Mouse (Mus musculus) heart, adult 2 months (tissue): Measurements from ENCODE around the gene Ppm1h. TPM values are rescaled to one million over a fixed set of nuclear protein-coding genes. Genes with fewer than 3 reads are reported as not detected.
A peak's percentile ranks its signal among the peaks of the same experiment; 100 is the strongest.

Source experiments
- DNase-seq, 2 experiments: peaks; one replicate each; pipeline ENCODE4 v3.0.0; 2021
- H3K27ac ChIP-seq: fragments of 200-600 bp; 2 replicates; pipeline ENCODE4 v1.8.1; 2022
- H3K27me3 ChIP-seq: fragments of 200-500 bp; 2 replicates; pipeline ENCODE4 v1.6.1; 2012; ENCODE audit warnings: mild to moderate bottlenecking, low read length, inconsistent platforms, mixed read lengths; ENCODE audit not compliant: control insufficient read depth, insufficient read depth
- H3K36me3 ChIP-seq: fragments of 200-500 bp; 2 replicates; pipeline ENCODE4 v1.6.1; 2012; ENCODE audit warnings: low read length, inconsistent platforms; ENCODE audit not compliant: control insufficient read depth, insufficient read depth
- H3K4me1 ChIP-seq: fragments of 200-500 bp; 2 replicates; pipeline ENCODE4 v1.6.1; 2011; ENCODE audit warnings: low read length; ENCODE audit not compliant: control insufficient read depth, insufficient read depth
- H3K4me3 ChIP-seq: fragments of 200-600 bp; 2 replicates; pipeline ENCODE4 v1.8.1; 2022
- H3K79me2 ChIP-seq: fragments of 200-500 bp; replicated peaks from 2 replicates; pipeline ENCODE4 v1.6.1; 2012; ENCODE audit warnings: mild to moderate bottlenecking, inconsistent platforms, low read length, moderate library complexity, mixed read lengths; ENCODE audit not compliant: control insufficient read depth, insufficient read depth
- H3K9ac ChIP-seq: fragments of 200-500 bp; 2 replicates; pipeline ENCODE4 v1.6.1; 2012; ENCODE audit warnings: low read depth, mild to moderate bottlenecking, control low read depth, inconsistent platforms, low read length, mixed read lengths
- CTCF ChIP-seq: fragments of 200-600 bp; IDR thresholded peaks from 2 replicates; pipeline ENCODE4 v1.8.1; 2022; ENCODE audit warnings: antibody characterized with exemption, mild to moderate bottlenecking, moderate library complexity
- EP300 ChIP-seq: fragments of 200-500 bp; IDR thresholded peaks from 2 replicates; pipeline ENCODE4 v1.6.1; 2011; ENCODE audit warnings: low read depth, low read length, control low read depth; ENCODE audit not compliant: insufficient read depth
- POLR2A ChIP-seq: fragments of 200-500 bp; IDR thresholded peaks from 2 replicates; pipeline ENCODE4 v1.6.1; 2011; ENCODE audit warnings: mild to moderate bottlenecking, low read depth, low read length, control low read depth; ENCODE audit not compliant: insufficient read depth
- WGBS: fragments of 180-500 bp; shearing (Covaris S2); methylation state at CpG from one replicate; pipeline ENCODE4 v1.1.7; 2018; 5-methylcytosine and 5-hydroxymethylcytosine counted together
- intact Hi-C: fragments of 180-260 bp; cut with DNase I; formaldehyde crosslinking; loops from one replicate; pipeline ENCODE4 v1.15.1; 2025
- long read RNA-seq: library from polyadenylated mRNA; stranded (forward); transcript quantifications from one replicate; pipeline ENCODE4 v2.0.0, GENCODE M21; 2021
- polyA plus RNA-seq: library from polyadenylated mRNA; depleted of rRNA; stranded (reverse); fragments of >200 nt; gene quantifications from 2 replicates; pipeline ENCODE4 v1.2.3, GENCODE M21; 2012; rRNA removed
- total RNA-seq, 2 experiments: library from RNA; stranded (reverse); gene quantifications; 2 replicates each; pipeline ENCODE4 v1.2.3; 2021

Ppm1h gene
- 1 to 10 TPM; 6.4 to 7.8 TPM for total RNA-seq
- 4.5 and 7.3 TPM in 2 replicates for polyA plus RNA-seq
- long read RNA-seq, full-length matches to known transcripts, result 4 of 4 reads
- long read RNA-seq, partial matches to known transcripts, result 0 of 4 reads
- long read RNA-seq, other reads (novel, unspliced or antisense), result 0 of 4 reads

DNA sequence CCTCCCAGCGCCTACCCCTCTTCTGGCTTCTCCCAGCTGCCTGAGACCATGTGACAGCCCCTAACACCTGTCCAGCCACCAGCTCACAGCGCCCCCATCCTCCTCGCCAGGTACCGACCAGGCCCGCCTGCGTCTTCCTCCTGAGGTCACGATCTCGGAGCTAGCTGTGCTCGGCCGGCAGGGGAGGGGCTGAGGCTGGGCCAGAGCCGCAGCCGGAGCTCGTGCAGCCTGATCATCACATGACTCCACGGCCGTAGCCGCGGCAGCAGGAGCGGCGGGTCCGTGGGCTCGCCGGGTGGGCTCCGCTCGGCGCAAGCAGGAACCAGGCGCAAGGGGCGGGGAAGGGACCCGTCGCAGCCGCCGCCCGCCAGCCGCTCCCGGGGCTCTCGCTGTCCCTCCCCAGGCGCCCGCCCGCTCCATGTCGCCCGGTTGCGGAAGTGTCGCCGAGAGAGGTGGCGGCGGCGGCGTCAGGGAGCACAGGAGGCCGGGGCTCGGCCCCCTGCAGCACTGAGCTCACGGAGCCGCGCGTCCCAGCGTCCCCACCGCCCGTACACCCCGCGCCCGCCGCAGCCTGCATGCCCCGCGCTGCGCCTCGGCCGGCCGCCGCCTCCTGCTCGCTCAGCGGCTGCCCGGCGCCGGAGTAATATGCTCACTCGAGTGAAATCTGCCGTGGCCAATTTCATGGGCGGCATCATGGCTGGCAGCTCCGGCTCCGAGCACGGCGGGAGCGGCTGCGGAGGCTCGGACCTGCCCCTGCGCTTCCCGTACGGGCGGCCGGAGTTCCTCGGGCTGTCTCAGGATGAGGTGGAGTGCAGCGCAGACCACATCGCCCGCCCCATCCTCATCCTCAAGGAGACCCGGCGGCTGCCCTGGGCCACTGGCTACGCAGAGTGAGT lies at the start of gene Ppm1h:
Ppm1h (plus strand) TSS at position 222 of the 896 bp plus-strand sequence.
- WGBS, result under 1% methylated on average over 93 of the region's 94 CpGs
- Histone ChIP-seq H3K4me1 (no peaks in the 10 kb centered on the region), H3K79me2 (no peaks in the 10 kb centered on the region), H3K27ac (peak within 1 kb of the TSS; percentile 90), H3K9ac (peak within 1 kb of the TSS; percentile 96), H3K36me3 (no peaks in the 10 kb centered on the region), H3K4me3 (peak within 1 kb of the TSS; percentile 90), H3K27me3 (no peaks in the 10 kb centered on the region)
- DNase-seq, result peak; percentile 79 to 88
- TF ChIP-seq CTCF (peak; percentile 67), POLR2A (peak; percentile 54), EP300 (0 out of 2 replicates have a peak, but pooled peaks have one; percentile 15)
- intact Hi-C loops, result loop anchor here (2.0 to 10.0 kb wide), 4 partner anchors 86 to 329 kb away; no protein-coding TSS in a partner anchor

DNA sequence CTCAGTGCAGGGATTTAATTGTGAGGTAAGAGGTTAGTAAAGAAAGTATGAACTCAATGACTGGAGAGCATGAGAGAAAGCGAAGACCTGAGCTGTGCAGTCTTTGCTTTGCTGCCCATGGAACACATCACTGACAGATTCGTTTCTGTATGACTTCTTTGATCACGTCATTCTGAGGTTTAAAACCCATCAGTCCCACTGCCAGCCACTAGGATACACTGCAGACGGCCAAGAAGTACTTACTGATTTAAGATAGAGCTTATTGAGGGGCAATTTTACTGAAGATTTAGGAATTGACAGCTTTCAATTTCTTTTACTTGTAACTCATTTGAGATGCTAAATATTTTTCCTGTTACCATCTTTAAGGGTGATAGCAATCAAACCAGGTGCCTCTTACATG lies 49.6 kb upstream of the Ppm1h start:
- 51% methylated on average over 4 of the region's 4 CpGs for WGBS
- Histone ChIP-seq H3K27ac (no peak overlapping the region), H3K4me1 (no peaks in the 10 kb centered on the region), H3K4me3 (no peak overlapping the region), H3K27me3 (no peaks in the 10 kb centered on the region), H3K9ac (no peak overlapping the region), H3K36me3 (no peaks in the 10 kb centered on the region), H3K79me2 (no peaks in the 10 kb centered on the region)
- DNase-seq, result no peak
- intact Hi-C loops, result no loop called here
- TF ChIP-seq CTCF, result peak; percentile 21
- TF ChIP-seq EP300, result no peak

DNA sequence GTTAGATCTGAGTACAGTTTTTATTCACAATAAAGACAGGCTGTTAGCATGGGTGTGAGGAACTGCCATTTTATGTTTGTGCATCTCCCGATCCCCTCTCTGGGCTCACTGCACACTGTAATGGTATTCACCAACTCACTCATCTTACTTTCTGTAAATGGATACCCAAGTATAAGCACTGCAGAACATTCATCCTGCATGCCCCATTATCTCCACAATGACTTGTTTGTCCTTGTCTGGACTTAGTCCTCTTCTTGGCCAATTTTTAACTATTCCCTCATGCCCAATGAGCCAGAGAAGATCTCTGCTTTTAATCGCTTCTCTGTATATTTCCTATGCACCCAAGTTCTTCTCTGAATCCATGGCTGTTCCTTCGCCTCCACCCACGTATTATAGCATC lies 38.7 kb upstream of the Ppm1h start:
- WGBS, result 92% methylated on average over 4 of the region's 4 CpGs
- H3K27ac ChIP-seq, result no peak overlapping the region
- H3K4me1 ChIP-seq, result no peaks in the 10 kb centered on the region
- no peaks in the 10 kb centered on the region for H3K27me3 ChIP-seq
- H3K9ac ChIP-seq, result no peak overlapping the region
- no peaks in the 10 kb centered on the region for H3K79me2 ChIP-seq
- H3K4me3 ChIP-seq, result no peak overlapping the region
- no peaks in the 10 kb centered on the region for H3K36me3 ChIP-seq
- no peak for DNase-seq
- TF ChIP-seq CTCF (no peak), POLR2A (no peak), EP300 (no peak)
- intact Hi-C loops, result no loop called here

DNA sequence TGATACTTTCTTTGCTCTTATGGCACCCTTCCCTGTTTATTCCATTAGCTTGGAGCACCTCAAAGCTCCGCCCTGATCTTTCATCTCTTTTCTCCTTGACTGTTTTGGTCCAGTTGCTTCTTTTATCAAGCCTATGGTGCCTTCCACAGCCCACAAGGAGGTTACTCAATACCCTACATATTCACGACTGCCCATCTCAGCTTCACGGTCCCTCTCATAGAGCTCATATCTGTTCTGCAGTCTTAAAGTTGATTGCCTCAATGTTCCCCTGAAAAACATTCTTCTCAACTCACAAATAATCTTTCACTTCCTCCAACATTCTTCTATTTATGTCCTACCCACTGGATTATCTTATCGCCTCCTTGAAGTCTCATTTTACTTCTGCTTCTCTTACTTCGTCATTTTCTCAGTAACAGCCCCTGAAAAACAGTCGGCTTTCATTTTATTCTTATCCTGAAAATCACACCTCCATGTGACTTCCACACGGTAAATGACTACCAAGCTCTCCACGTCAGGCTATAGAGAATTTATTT lies 37.2 kb upstream of the Ppm1h start:
- Histone ChIP-seq H3K27me3 (no peaks in the 10 kb centered on the region), H3K9ac (no peak overlapping the region), H3K27ac (no peak overlapping the region), H3K79me2 (no peaks in the 10 kb centered on the region), H3K36me3 (no peaks in the 10 kb centered on the region), H3K4me1 (no peaks in the 10 kb centered on the region), H3K4me3 (no peak overlapping the region)
- intact Hi-C loops, result no loop called here
- no peak for DNase-seq
- WGBS, result 72% methylated on average over 8 of the region's 8 CpGs
- TF ChIP-seq POLR2A (no peak), CTCF (no peak), EP300 (no peak)

DNA sequence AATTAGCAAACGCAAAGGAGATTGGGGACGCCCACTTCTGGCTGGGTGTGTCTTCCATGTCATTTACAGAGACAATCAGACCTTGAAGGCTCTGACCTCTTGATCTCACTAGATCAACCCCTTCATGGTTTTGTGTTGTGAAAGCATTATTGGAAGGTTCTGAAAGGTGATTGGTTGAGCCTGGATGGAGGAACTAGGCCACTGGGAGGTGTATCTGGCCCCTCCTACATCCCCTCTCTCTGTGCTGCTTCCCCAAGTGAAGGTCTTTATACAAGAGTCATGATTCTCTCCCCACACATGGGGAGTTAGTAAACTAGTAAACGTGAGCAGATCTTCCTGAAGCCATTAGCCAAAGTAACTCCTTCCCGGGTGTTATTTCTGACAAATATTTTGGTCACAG lies 36.4 kb upstream of the Ppm1h start:
- no peak for DNase-seq
- no peaks in the 10 kb centered on the region for H3K27me3 ChIP-seq
- TF ChIP-seq EP300 (no peak), CTCF (no peak), POLR2A (no peak)
- no peak overlapping the region for H3K27ac ChIP-seq
- H3K36me3 ChIP-seq, result no peaks in the 10 kb centered on the region
- intact Hi-C loops, result no loop called here
- no peak overlapping the region for H3K9ac ChIP-seq
- WGBS, result 89% methylated on average over 4 of the region's 4 CpGs
- no peaks in the 10 kb centered on the region for H3K79me2 ChIP-seq
- H3K4me3 ChIP-seq, result no peak overlapping the region
- no peaks in the 10 kb centered on the region for H3K4me1 ChIP-seq

DNA sequence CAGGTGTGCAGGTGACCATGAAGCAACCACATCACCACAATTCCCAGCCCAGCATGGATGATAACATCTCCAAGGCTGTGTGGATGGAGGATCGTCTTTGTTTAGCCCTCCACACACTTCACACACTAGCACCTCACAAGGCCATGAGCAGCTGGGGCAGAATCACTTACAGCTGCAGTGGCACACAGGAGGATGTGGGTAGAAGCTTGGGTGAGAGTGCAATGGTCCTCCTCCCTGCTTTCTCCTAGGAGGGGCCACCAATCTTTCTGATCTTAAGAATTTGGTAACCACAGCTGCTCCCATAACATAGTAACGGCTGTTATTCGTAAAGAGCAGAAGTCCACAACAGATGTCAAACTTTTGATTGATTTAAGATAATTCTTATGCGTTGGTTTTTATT lies 26.6 kb upstream of the Ppm1h start:
- Histone ChIP-seq H3K27me3 (no peaks in the 10 kb centered on the region), H3K36me3 (no peaks in the 10 kb centered on the region), H3K27ac (no peak overlapping the region), H3K9ac (no peak overlapping the region), H3K4me1 (no peaks in the 10 kb centered on the region), H3K4me3 (no peak overlapping the region), H3K79me2 (no peaks in the 10 kb centered on the region)
- 87% methylated on average over 4 of the region's 4 CpGs for WGBS
- intact Hi-C loops, result no loop called here
- DNase-seq, result no peak
- TF ChIP-seq CTCF, result no peak
